In genomic region chr19:32388191-32388921, GRCm38 (mm10) we compare ENCODE assay signal across 8 mouse cellular contexts. TPM values are rescaled to one million over a fixed set of nuclear protein-coding genes. Genes with fewer than 3 reads are reported as not detected.
DNase-seq lines count a peak whose midpoint lies in the region; ATAC-seq and TF ChIP-seq lines count a peak whose summit lies in the region.

No protein-coding gene starts in this region.

- H3K27me3 ChIP-seq in forebrain, embryonic 15.5 days, result no peaks in the 10 kb centered on the region
- no peaks in the 10 kb centered on the region for H3K27me3 ChIP-seq in lung, embryonic 15.5 days
- H3K27me3 ChIP-seq in thymus, adult 2 months (ENCODE audit: control insufficient read depth, insufficient read depth, low read length), result no peaks in the 10 kb centered on the region; the same call in 1 of the 2 replicates

- peaks cover 4 to 8% of the 10 kb centered on the region in 2 experiments; a peak in 1 of 4 replicates for H3K4me1 ChIP-seq in ES-E14 (ENCODE audit: control insufficient read depth in 2 of 2, insufficient read depth in 2 of 2, low read length in 2 of 2, poor library complexity in 1 of 2)
- peaks cover 23% of the 10 kb centered on the region for H3K4me1 ChIP-seq in forebrain, embryonic 15.5 days
- peaks cover 35% of the 10 kb centered on the region for H3K4me1 ChIP-seq in lung, embryonic 15.5 days
- H3K4me1 ChIP-seq in thymus, adult 2 months (replicated peaks; ENCODE audit: control insufficient read depth, insufficient read depth, low read length), result peaks cover 6% of the 10 kb centered on the region

- ATAC-seq in cerebellum, adult (ENCODE audit: insufficient number of reproducible peaks, low FRiP score, low TSS enrichment), result peak; percentile 59
- peak; percentile 90 for ATAC-seq in forebrain, embryonic 15.5 days (replicated peaks)
- ATAC-seq in lung, embryonic 15.5 days (ENCODE audit: borderline replicate concordance, extremely low read depth, low FRiP score, low TSS enrichment), result peak; percentile 95

- in situ Hi-C loops in ES-E14 (cut with MboI; ENCODE audit: low sequenced_read_pairs in 2 of 2, unreplicated experiment in 2 of 2), result no loop called here

- under 1% methylated on average over 75 of the region's 75 CpGs for WGBS in forebrain, embryonic 15.5 days
- WGBS in lung, embryonic 15.5 days, result under 1% methylated on average over 75 of the region's 75 CpGs
- under 1% methylated on average over 75 of the region's 75 CpGs for WGBS in thymus, adult 2 months

- peak overlapping the region; percentile 86 for H3K9ac ChIP-seq in ES-E14 (ENCODE audit: insufficient read depth, low read depth, low read length, poor library complexity, severe bottlenecking)
- H3K9ac ChIP-seq in forebrain, embryonic 15.5 days (replicated peaks), result peak overlapping the region; percentile 75
- H3K9ac ChIP-seq in lung, embryonic 15.5 days, result peak overlapping the region; percentile 83

- no peak for TF ChIP-seq POLR2A in thymus, adult 2 months (IDR thresholded peaks at IDR 0.05; ENCODE audit: control insufficient read depth, extremely low read depth, insufficient read depth, low read length, poor library complexity)

- peak overlapping the region; percentile 56; the same call in 1 of the 2 replicates for H3K27ac ChIP-seq in ES-E14 (ENCODE audit: insufficient read depth, low read depth, low read length, poor library complexity, severe bottlenecking)
- peak overlapping the region; percentile 93 for H3K27ac ChIP-seq in forebrain, embryonic 15.5 days (replicated peaks)
- H3K27ac ChIP-seq in lung, embryonic 15.5 days, result peak overlapping the region; percentile 94
- H3K27ac ChIP-seq in thymus, adult 2 months (ENCODE audit: control insufficient read depth, insufficient read depth, low read length), result peak overlapping the region; percentile 16; the same call in 1 of the 2 replicates

- no peak for TF ChIP-seq CTCF in thymus, adult 2 months (IDR thresholded peaks at IDR 0.05; ENCODE audit: borderline replicate concordance, control insufficient read depth, extremely low read depth, insufficient read depth, low read length, poor library complexity)

- no peaks in the 10 kb centered on the region for H3K36me3 ChIP-seq in ES-E14 (ENCODE audit: control insufficient read depth, insufficient read depth, low read length, poor library complexity, severe bottlenecking)
- no peaks in the 10 kb centered on the region for H3K36me3 ChIP-seq in forebrain, embryonic 15.5 days
- no peaks in the 10 kb centered on the region for H3K36me3 ChIP-seq in lung, embryonic 15.5 days
- no peaks in the 10 kb centered on the region for H3K36me3 ChIP-seq in thymus, adult 2 months (ENCODE audit: control insufficient read depth, insufficient read depth, low read length)

- intact Hi-C loops in heart, postnatal 25 days (cut with DNase I), result loop anchor here (2.0 to 5.0 kb wide), 5 partner anchors 41 to 261 kb away; no protein-coding TSS in a partner anchor

- peak; percentile 66 for DNase-seq in ES-E14 (ENCODE audit: low read depth, low spot score)
- peak; percentile 92 for DNase-seq in heart, postnatal 25 days (ENCODE audit: low spot score)
- DNase-seq in layer of hippocampus, adult 8-10 months (ENCODE audit: low spot score in 2 of 2), result peak; percentile 89 to 91
- peak; percentile 93 for DNase-seq in ovary, adult 18-20 months (ENCODE audit: low spot score)
- DNase-seq in thymus, adult 2 months, result peak; percentile 67

- peak overlapping the region; percentile 84 to 99 for H3K4me3 ChIP-seq in ES-E14 (ENCODE audit: insufficient read depth in 1 of 2, low read depth in 1 of 2, low read length in 2 of 2, poor library complexity in 1 of 2, severe bottlenecking in 1 of 2)
- H3K4me3 ChIP-seq in forebrain, embryonic 15.5 days, result peak overlapping the region; percentile 96
- H3K4me3 ChIP-seq in lung, embryonic 15.5 days, result peak overlapping the region; percentile 87
- peak overlapping the region; percentile 65 for H3K4me3 ChIP-seq in thymus, adult 2 months (ENCODE audit: control insufficient read depth, insufficient read depth, low read length)

- H3K4me2 ChIP-seq in forebrain, embryonic 15.5 days (replicated peaks), result peak overlapping the region; percentile 89
- peak overlapping the region; percentile 89 for H3K4me2 ChIP-seq in lung, embryonic 15.5 days

- no peaks in the 10 kb centered on the region for H3K9me3 ChIP-seq in ES-E14 (ENCODE audit: control insufficient read depth, insufficient read depth, low read depth, low read length)
- H3K9me3 ChIP-seq in forebrain, embryonic 15.5 days, result no peaks in the 10 kb centered on the region
- no peaks in the 10 kb centered on the region for H3K9me3 ChIP-seq in lung, embryonic 15.5 days

TF ChIP-seq in ES-E14, 5 proteins besides CTCF, POLR2A, EP300 and RAD21:
- TF ChIP-seq HCFC1 (IDR thresholded peaks at IDR 0.05; ENCODE audit: borderline replicate concordance, insufficient read depth, low read length) (0 out of 2 replicates have a peak, but pooled peaks have one; percentile 44), MAFK (IDR thresholded peaks at IDR 0.05; ENCODE audit: insufficient read depth, low read depth, low read length) (no peak)

RNA-seq across cellular contexts. Expression of gene Sgms1, which starts 1.2 kb away (rescaled TPM):
- 42.5 and 57.0 TPM in 2 replicates for total RNA-seq in ES-E14 (2012; rRNA removed)
- polyA plus RNA-seq in forebrain, embryonic 15.5 days (2015; fragmentation: Nextera tagmentation; extraction: Ambion mirVana), result 14.5 and 15.7 TPM in 2 replicates
- total RNA-seq in heart, postnatal 25 days (2021), result 10 to 100 TPM; 55.8 to 59.0 TPM
- total RNA-seq in layer of hippocampus, adult 8-10 months (2022), result 10 to 100 TPM; 46.6 to 58.3 (median 50.3) TPM
- polyA plus RNA-seq in lung, embryonic 15.5 days (2015; fragmentation: Nextera tagmentation; extraction: Ambion mirVana), result 50.4 and 54.7 TPM in 2 replicates
- 5.9 and 7.4 TPM in 2 replicates for polyA plus RNA-seq in thymus, adult 2 months (2012; rRNA removed)

Comparison
In these comparisons a context has a peak if more than half of its experiments do, and no peak if none do; other contexts are left out.
1. Peak in every context shown above with its lines: DNase-seq, ATAC-seq, H3K4me3 ChIP-seq and H3K27ac ChIP-seq.
2. H3K27ac ChIP-seq: peak in every context shown above with its lines; median percentile 94 in lung, embryonic 15.5 days; 93 in forebrain, embryonic 15.5 days; 56 in ES-E14; 16 in thymus, adult 2 months.